Mouse (Mus musculus) left cerebral cortex, postnatal 14 days (tissue): ENCODE data around the gene Plxnd1. TPM values are rescaled to one million over a fixed set of nuclear protein-coding genes. Genes with fewer than 3 reads are reported as not detected.

Experiments
- DNase-seq, 2 experiments: peaks; one replicate each; pipeline ENCODE4 v3.0.0; 2021 to 2022; ENCODE audit warnings: low spot score in 2 of 2, mixed read lengths in 1 of 2
- intact Hi-C: fragments of 180-260 bp; cut with DNase I; formaldehyde crosslinking; loops from one replicate; pipeline ENCODE4 v1.15.1; 2025
- total RNA-seq, 2 experiments: library from RNA; stranded (reverse); gene quantifications; 2 replicates each; pipeline ENCODE4 v1.2.3; 2021

The Plxnd1 gene
- total RNA-seq, 2 experiments from 2014 or later = 156 to 174 TPM

GRCm38 (mm10) chr6:116003516-116003915, 8.7 kb upstream of the Plxnd1 start:
- intact Hi-C loops = no loop called here
- no peak for DNase-seq

DNA sequence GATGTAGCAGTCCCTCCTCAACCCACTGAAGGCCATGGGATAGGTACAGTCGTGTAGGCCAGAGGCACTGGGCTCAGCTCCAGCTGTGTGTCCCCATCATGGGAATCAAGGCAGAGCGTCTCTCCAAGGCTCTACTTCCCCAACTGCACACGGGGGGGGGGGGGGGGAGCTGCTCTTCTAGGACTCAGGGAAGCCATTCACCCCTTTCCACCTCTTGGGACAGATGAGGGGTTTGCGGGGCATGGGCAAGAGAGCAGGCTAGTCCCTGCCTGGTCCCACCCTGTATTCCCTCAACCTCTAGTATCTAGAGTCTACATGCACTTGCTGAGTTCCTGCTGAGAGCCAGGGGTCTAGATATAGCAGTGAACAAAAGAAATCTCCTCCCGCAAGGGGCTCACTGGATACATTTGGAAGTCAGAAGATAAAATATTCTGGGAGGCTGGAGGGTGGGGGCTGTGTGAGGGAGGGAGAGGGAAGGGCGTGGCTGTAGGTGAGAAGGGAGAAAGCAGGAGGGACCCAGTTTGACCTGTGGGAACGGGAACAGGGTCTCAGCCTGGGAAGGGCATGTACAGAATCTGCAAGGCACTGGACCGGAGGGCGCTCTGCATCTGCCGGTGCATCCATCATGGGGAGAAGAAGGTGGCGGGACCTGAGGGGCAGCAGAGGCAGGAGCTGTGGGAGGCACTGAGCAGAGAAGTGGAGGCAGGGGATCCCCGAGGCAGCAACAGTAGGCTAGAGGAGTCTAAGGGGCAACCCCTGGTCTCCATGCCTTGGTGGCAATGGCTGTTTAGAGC, 7.7 kb upstream of the Plxnd1 start:
- intact Hi-C loops = no loop called here
- DNase-seq = no peak

DNA sequence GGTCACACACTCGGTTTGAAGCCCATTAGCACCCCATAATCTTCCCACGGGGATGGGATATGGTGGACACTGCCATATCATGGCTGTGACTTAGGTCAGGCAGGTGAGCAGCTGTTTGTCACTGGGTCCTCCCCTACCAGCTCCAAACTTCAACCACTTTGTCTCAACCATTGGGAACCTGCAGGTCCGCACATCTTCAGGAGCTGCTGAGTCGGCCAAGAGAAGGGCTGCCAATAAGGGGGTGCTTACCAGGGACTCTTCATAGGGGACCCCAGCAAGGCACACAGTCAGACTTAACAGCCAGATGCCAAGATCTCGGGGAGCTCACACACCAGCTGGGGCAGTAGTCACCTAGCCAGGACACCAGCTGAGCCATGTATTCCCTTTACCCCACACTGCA, 6.0 kb upstream of the Plxnd1 start:
- no peak for DNase-seq
- intact Hi-C loops = no loop called here

- intact Hi-C loops = loop anchor here (5.0 kb wide), 1 partner anchor 97 kb away; no protein-coding TSS in a partner anchor
- no peak for DNase-seq
Measured at GRCm38 (mm10) chr6:115999227-115999626, 4.4 kb upstream of the Plxnd1 start.

DNA sequence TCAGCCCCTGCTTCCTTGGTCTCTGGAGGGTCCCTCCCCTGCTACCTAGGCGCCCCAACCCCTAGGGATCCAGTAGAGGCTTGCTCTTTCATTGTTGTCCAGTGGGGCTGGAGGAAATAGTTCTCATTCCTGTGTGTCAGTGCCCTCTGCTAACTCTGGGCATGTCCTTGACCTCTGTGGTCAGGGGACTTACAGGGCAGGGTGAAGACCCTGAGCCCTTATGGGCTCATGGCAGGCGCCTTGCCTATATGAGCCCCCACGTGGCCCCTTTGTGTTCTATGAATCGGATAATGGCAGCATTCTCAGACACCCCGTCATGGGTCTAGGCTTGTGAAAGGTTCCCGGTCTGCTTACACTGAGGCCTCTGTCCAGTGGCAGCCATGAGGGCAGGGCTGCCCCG, 4.0 kb upstream of the Plxnd1 start:
- intact Hi-C loops = loop anchor here (5.0 kb wide), 1 partner anchor 96 kb away; no protein-coding TSS in a partner anchor
- DNase-seq = no peak

DNA sequence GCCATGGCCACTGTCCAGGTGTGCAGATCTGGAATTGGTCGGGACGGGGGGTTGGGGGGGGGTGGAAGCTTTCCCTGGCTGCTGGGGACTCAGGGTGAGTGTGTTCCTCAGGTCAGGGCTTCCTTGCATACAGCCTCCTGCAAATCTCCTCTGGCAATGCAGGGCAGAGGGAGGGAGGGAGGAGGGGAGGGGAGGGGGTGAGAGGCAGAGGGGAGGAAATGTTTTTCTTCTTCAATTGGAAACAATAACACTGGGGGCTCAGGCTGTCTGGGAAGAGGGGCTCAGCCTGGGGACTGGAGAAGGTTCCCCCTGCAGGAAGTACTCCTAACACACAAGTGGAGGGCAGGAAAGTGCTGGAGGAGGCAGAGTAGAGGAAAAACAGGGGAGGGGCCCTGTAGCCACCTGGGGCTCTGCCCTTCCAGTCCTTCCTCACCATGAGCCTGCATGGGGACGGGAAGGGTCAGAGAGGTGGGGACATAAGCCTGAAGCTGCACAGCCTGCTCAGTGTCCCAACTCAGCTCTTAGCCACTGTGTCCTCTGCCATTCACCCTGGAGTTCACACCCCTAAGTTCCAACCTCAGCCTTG, 3.0 kb upstream of the Plxnd1 start:
- intact Hi-C loops = loop anchor here (5.0 kb wide), 1 partner anchor 96 kb away; no protein-coding TSS in a partner anchor
- no peak for DNase-seq

DNA sequence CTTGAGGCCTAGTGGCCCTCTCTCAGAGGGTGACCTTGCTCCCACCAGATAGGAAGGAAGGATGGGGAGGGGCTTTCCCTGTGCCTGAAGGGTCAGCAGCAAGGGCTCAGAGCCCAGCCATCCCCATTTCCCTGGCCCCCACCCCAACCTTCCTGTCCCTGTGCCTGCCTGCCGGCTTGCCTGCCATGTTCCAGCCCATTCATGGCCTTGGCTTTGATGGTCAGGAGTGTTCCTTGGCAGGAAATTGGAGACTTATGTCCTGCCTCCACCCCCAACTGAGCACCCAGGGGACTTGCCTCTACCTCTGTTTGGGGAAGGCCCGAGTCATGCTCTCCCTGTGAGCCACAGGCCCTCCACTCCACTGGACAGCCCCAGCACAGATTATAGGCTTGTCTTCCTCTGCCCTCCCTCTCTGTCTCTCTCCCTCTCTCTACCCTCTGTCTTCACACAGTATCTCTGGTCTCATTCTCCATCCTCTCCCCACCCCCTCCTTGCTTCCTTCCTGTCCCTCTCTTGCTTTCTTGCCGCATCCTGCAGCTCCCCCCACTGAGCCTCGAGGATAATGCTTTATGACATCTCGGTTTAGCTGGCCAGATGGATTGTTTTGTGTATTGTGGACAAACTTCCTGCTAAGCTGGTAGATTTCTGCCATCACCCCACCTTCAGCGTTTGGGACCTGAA, 1.5 kb upstream of the Plxnd1 start:
- peak in 1 of 2 experiments; percentile 70 for DNase-seq
- intact Hi-C loops = loop anchor here (5.0 kb wide), 1 partner anchor 94 kb away; no protein-coding TSS in a partner anchor

- intact Hi-C loops = loop anchor here (5.0 kb wide), 1 partner anchor 93 kb away; no protein-coding TSS in a partner anchor
- DNase-seq = no peak
Measured at GRCm38 (mm10) chr6:115995531-115995941, 731 bp upstream of the Plxnd1 start.

DNA sequence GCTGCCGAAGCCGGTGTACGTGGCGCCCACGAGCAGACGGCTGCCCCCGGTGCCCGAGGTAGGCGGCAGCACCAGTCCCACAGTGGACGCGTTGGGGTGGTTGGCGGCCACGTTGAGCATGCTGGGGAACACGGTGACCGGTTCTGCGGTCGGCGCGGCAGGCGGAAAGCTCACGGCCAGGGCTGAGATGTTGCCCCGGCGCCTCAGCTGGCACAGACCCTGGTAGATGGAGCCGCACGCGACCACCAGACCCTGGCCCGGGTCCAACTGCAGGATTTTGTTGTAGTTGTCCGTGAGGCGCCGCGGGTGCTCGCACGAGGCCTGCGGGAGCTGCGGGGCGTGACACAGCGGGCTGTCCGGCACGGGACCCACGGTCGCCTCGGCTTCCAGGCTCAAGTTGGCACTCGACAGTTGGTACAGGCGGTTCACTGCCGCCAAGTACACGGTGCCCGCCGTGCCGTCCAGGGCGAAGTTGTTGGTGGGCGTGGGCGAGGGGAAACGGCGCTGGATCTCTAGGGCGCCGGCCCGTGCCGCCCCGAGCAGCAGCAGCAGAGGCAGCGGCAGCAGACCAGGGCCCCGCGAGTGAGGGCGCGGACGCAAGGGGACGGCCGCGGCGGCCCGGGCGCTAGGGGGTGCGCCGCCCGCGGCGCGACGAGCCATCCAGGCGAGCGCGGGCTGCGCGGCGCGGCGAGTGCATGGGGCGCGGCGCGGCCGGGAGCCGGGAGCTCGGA, 494 bp downstream of the Plxnd1 start:
- DNase-seq = no peak
- intact Hi-C loops = loop anchor here (5.0 kb wide), 1 partner anchor 142 kb away; the partner anchor contains the start of genes Ift122 and Mbd4

- DNase-seq = no peak
- intact Hi-C loops = loop anchor here (5.0 kb wide), 1 partner anchor 141 kb away; the partner anchor contains the start of genes Ift122 and Mbd4
Measured at GRCm38 (mm10) chr6:115993463-115994145, 1.2 kb downstream of the Plxnd1 start.

DNA sequence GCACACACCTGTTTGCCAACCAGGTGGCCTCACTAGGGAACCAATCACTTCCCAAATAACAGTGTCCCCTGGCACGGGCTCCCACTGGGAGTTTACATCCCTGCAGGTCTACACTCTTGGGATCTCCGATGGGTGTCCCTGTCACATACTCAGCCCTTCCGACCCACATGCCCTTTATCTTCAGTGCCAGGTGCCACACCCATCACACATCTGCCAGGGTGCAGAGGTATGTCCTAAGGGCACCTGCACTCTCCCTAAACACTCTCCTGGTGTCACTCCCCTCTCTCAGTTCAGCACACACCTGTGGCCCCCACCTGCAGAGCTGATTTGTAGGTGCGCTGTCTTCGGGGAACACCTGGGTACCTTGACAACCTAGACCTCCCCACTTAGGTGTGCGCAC, 1.8 kb downstream of the Plxnd1 start:
- DNase-seq = no peak
- intact Hi-C loops = loop anchor here (5.0 kb wide), 1 partner anchor 141 kb away; the partner anchor contains the start of genes Ift122 and Mbd4

- DNase-seq = no peak
- intact Hi-C loops = loop anchor here (5.0 kb wide), 1 partner anchor 140 kb away; the partner anchor contains the start of genes Ift122 and Mbd4
Measured at GRCm38 (mm10) chr6:115991881-115992620, 2.8 kb downstream of the Plxnd1 start.

GRCm38 (mm10) chr6:115991108-115991880, 3.5 kb downstream of the Plxnd1 start:
- intact Hi-C loops = loop anchor here (5.0 kb wide), 1 partner anchor 139 kb away; the partner anchor contains the start of genes Ift122 and Mbd4
- no peak for DNase-seq

DNA sequence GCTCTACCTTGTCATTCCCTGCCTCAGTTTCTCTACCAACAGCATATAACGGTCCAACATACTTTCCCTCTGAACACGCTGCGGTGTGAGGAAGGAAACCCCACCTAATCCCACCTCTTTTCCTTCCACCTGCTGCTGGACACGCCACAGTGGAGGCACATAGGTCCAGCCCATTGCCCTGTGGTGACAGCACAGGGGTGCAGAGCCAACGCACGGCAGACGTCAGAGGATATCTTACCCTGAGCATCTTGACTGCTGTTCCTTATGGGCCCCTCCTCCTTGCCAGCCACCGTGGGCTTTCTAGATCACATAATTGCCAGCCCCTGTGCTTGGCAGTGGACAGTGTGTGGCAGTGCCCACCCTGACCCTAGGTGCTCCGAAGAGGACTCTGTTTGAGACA, 4.3 kb downstream of the Plxnd1 start:
- intact Hi-C loops = loop anchor here (5.0 kb wide), 1 partner anchor 138 kb away; the partner anchor contains the start of genes Ift122 and Mbd4
- DNase-seq = no peak

- peak in 1 of 2 experiments; percentile 54 for DNase-seq
- intact Hi-C loops = loop anchor here (5.0 kb wide), 1 partner anchor 138 kb away; the partner anchor contains the start of genes Ift122 and Mbd4
Measured at GRCm38 (mm10) chr6:115990056-115990455, 4.7 kb downstream of the Plxnd1 start.

GRCm38 (mm10) chr6:115989607-115990006, 5.2 kb downstream of the Plxnd1 start:
- DNase-seq = peak in 1 of 2 experiments; percentile 69
- intact Hi-C loops = loop anchor here (5.0 kb wide), 1 partner anchor 137 kb away; the partner anchor contains the start of genes Ift122 and Mbd4

- intact Hi-C loops = no loop called here
Measured at GRCm38 (mm10) chr6:115989032-115989431, 5.8 kb downstream of the Plxnd1 start.

More at GRCm38 (mm10) chr6:115989032-115989431, 5.8 kb downstream of the Plxnd1 start:
- no peak for DNase-seq
